Mouse (Mus musculus): ENCODE results near the gene Rita1. TPM values are rescaled to one million over a fixed set of nuclear protein-coding genes. Genes with fewer than 3 reads are reported as not detected.

Gene Rita1
- polyA plus RNA-seq, 1 experiment from 2014 or later = 13.5 TPM

GRCm38 (mm10) chr5:120648569-120649373, 36.4 kb upstream of the Rita1 start, which contains the start of gene Rasal1:
Rasal1 (plus strand) TSS chr5:120648812.
- H3K9ac ChIP-seq (ENCODE audit: low read length) = no peak within 1 kb of the TSS
- peaks cover 35% of the 10 kb centered on the region for H3K27me3 ChIP-seq (ENCODE audit: control insufficient read depth, insufficient read depth, low read length)
- H3K4me1 ChIP-seq (ENCODE audit: control insufficient read depth, insufficient read depth, low read length) = peaks cover 7% of the 10 kb centered on the region; the same call in 1 of the 2 replicates
- ATAC-seq (ENCODE audit: insufficient number of reproducible peaks, low FRiP score, low TSS enrichment, low read depth) = peak; percentile 67; the same call in 1 of the 2 replicates
- peak within 1 kb of the TSS; percentile 28; the same call in 1 of the 2 replicates for H3K4me2 ChIP-seq (ENCODE audit: low read depth, severe bottlenecking)
- H3K4me3 ChIP-seq (ENCODE audit: low read depth, low read length) = 0 out of 2 replicates have a peak within 1 kb of the TSS, but pooled peaks have one; percentile 8
- peak; percentile 53 for DNase-seq (ENCODE audit: low spot score)
- no peak within 1 kb of the TSS for H3K27ac ChIP-seq (replicated peaks; ENCODE audit: low read depth, low read length)
- no peaks in the 10 kb centered on the region for H3K36me3 ChIP-seq (ENCODE audit: control insufficient read depth, insufficient read depth, low read length)
- 1% methylated on average over 51 of the region's 53 CpGs for WGBS
- no peaks in the 10 kb centered on the region for H3K9me3 ChIP-seq (ENCODE audit: control insufficient read depth, low read length)

- DNase-seq (ENCODE audit: low spot score) (no peak), ATAC-seq (ENCODE audit: insufficient number of reproducible peaks, low FRiP score, low TSS enrichment, low read depth) (no peak)
- H3K4me3 ChIP-seq (ENCODE audit: low read depth, low read length) = no peak overlapping the region
- WGBS = 39% methylated on average over 12 of the region's 12 CpGs
- no peaks in the 10 kb centered on the region for H3K36me3 ChIP-seq (ENCODE audit: control insufficient read depth, insufficient read depth, low read length)
- H3K27ac ChIP-seq (replicated peaks; ENCODE audit: low read depth, low read length) = no peak overlapping the region
- peaks cover 35% of the 10 kb centered on the region for H3K27me3 ChIP-seq (ENCODE audit: control insufficient read depth, insufficient read depth, low read length)
- H3K9me3 ChIP-seq (ENCODE audit: control insufficient read depth, low read length) = no peaks in the 10 kb centered on the region
- no peak overlapping the region for H3K9ac ChIP-seq (ENCODE audit: low read length)
- H3K4me1 ChIP-seq (ENCODE audit: control insufficient read depth, insufficient read depth, low read length) = peaks cover 7% of the 10 kb centered on the region; the same call in 1 of the 2 replicates
- no peak overlapping the region for H3K4me2 ChIP-seq (ENCODE audit: low read depth, severe bottlenecking)
Observed at GRCm38 (mm10) chr5:120647814-120648491, 35.6 kb upstream of the Rita1 start.

- Histone ChIP-seq H3K4me1 (ENCODE audit: control insufficient read depth, insufficient read depth, low read length) (peaks cover 7% of the 10 kb centered on the region; the same call in 1 of the 2 replicates), H3K36me3 (ENCODE audit: control insufficient read depth, insufficient read depth, low read length) (no peaks in the 10 kb centered on the region), H3K27me3 (ENCODE audit: control insufficient read depth, insufficient read depth, low read length) (peaks cover 35% of the 10 kb centered on the region), H3K4me3 (ENCODE audit: low read depth, low read length) (no peak overlapping the region), H3K27ac (replicated peaks; ENCODE audit: low read depth, low read length) (no peak overlapping the region), H3K4me2 (ENCODE audit: low read depth, severe bottlenecking) (no peak overlapping the region), H3K9me3 (ENCODE audit: control insufficient read depth, low read length) (no peaks in the 10 kb centered on the region), H3K9ac (ENCODE audit: low read length) (no peak overlapping the region)
- ATAC-seq (ENCODE audit: insufficient number of reproducible peaks, low FRiP score, low TSS enrichment, low read depth) (no peak), DNase-seq (ENCODE audit: low spot score) (no peak)
- WGBS = 87% methylated on average over 4 of the region's 4 CpGs
Observed at GRCm38 (mm10) chr5:120647361-120647760, 35.0 kb upstream of the Rita1 start.

- no peak for ATAC-seq (ENCODE audit: insufficient number of reproducible peaks, low FRiP score, low TSS enrichment, low read depth)
- Histone ChIP-seq H3K4me2 (ENCODE audit: low read depth, severe bottlenecking) (no peak overlapping the region), H3K27me3 (ENCODE audit: control insufficient read depth, insufficient read depth, low read length) (peaks cover 34% of the 10 kb centered on the region), H3K9ac (ENCODE audit: low read length) (no peak overlapping the region), H3K36me3 (ENCODE audit: control insufficient read depth, insufficient read depth, low read length) (no peaks in the 10 kb centered on the region), H3K9me3 (ENCODE audit: control insufficient read depth, low read length) (no peaks in the 10 kb centered on the region), H3K27ac (replicated peaks; ENCODE audit: low read depth, low read length) (no peak overlapping the region), H3K4me1 (ENCODE audit: control insufficient read depth, insufficient read depth, low read length) (peaks cover 7% of the 10 kb centered on the region; the same call in 1 of the 2 replicates), H3K4me3 (ENCODE audit: low read depth, low read length) (no peak overlapping the region)
- no peak for DNase-seq (ENCODE audit: low spot score)
- WGBS = 66% methylated on average over 6 of the region's 6 CpGs
Observed at GRCm38 (mm10) chr5:120645851-120646250, 33.5 kb upstream of the Rita1 start.

GRCm38 (mm10) chr5:120644227-120644626, 31.8 kb upstream of the Rita1 start:
- 80% methylated on average over 3 of the region's 3 CpGs for WGBS
- no peak for ATAC-seq (ENCODE audit: insufficient number of reproducible peaks, low FRiP score, low TSS enrichment, low read depth)

GRCm38 (mm10) chr5:120643365-120644085, 31.1 kb upstream of the Rita1 start:
- H3K4me1 ChIP-seq (ENCODE audit: control insufficient read depth, insufficient read depth, low read length) = peaks cover under 1% of the 10 kb centered on the region; the same call in 1 of the 2 replicates
- H3K27me3 ChIP-seq (ENCODE audit: control insufficient read depth, insufficient read depth, low read length) = peaks cover 12% of the 10 kb centered on the region
- DNase-seq (ENCODE audit: low spot score) (no peak), ATAC-seq (ENCODE audit: insufficient number of reproducible peaks, low FRiP score, low TSS enrichment, low read depth) (no peak)
- H3K4me2 ChIP-seq (ENCODE audit: low read depth, severe bottlenecking) = no peak overlapping the region
- no peak overlapping the region for H3K27ac ChIP-seq (replicated peaks; ENCODE audit: low read depth, low read length)
- WGBS = 83% methylated on average over 14 of the region's 14 CpGs
- no peaks in the 10 kb centered on the region for H3K9me3 ChIP-seq (ENCODE audit: control insufficient read depth, low read length)
- H3K4me3 ChIP-seq (ENCODE audit: low read depth, low read length) = no peak overlapping the region
- H3K9ac ChIP-seq (ENCODE audit: low read length) = no peak overlapping the region
- no peaks in the 10 kb centered on the region for H3K36me3 ChIP-seq (ENCODE audit: control insufficient read depth, insufficient read depth, low read length)

More at GRCm38 (mm10) chr5:120644227-120644626, 31.8 kb upstream of the Rita1 start:
- no peaks in the 10 kb centered on the region for H3K36me3 ChIP-seq (ENCODE audit: control insufficient read depth, insufficient read depth, low read length)
- no peak overlapping the region for H3K27ac ChIP-seq (replicated peaks; ENCODE audit: low read depth, low read length)
- H3K9me3 ChIP-seq (ENCODE audit: control insufficient read depth, low read length) = no peaks in the 10 kb centered on the region
- peaks cover 19% of the 10 kb centered on the region for H3K27me3 ChIP-seq (ENCODE audit: control insufficient read depth, insufficient read depth, low read length)
- no peak overlapping the region for H3K4me2 ChIP-seq (ENCODE audit: low read depth, severe bottlenecking)
- peaks cover 7% of the 10 kb centered on the region; the same call in 1 of the 2 replicates for H3K4me1 ChIP-seq (ENCODE audit: control insufficient read depth, insufficient read depth, low read length)
- no peak overlapping the region for H3K9ac ChIP-seq (ENCODE audit: low read length)
- H3K4me3 ChIP-seq (ENCODE audit: low read depth, low read length) = no peak overlapping the region
- no peak for DNase-seq (ENCODE audit: low spot score)

GRCm38 (mm10) chr5:120640094-120640493, 27.7 kb upstream of the Rita1 start:
- H3K4me3 ChIP-seq (ENCODE audit: low read depth, low read length) = no peak overlapping the region
- ATAC-seq (ENCODE audit: insufficient number of reproducible peaks, low FRiP score, low TSS enrichment, low read depth) = no peak
- no peaks in the 10 kb centered on the region for H3K9me3 ChIP-seq (ENCODE audit: control insufficient read depth, low read length)
- H3K27me3 ChIP-seq (ENCODE audit: control insufficient read depth, insufficient read depth, low read length) = no peaks in the 10 kb centered on the region
- 92% methylated on average over 7 of the region's 7 CpGs for WGBS
- no peak overlapping the region for H3K9ac ChIP-seq (ENCODE audit: low read length)
- H3K4me2 ChIP-seq (ENCODE audit: low read depth, severe bottlenecking) = no peak overlapping the region
- DNase-seq (ENCODE audit: low spot score) = no peak
- no peaks in the 10 kb centered on the region for H3K36me3 ChIP-seq (ENCODE audit: control insufficient read depth, insufficient read depth, low read length)
- no peak overlapping the region for H3K27ac ChIP-seq (replicated peaks; ENCODE audit: low read depth, low read length)
- H3K4me1 ChIP-seq (ENCODE audit: control insufficient read depth, insufficient read depth, low read length) = no peaks in the 10 kb centered on the region

GRCm38 (mm10) chr5:120635633-120636032, 23.2 kb upstream of the Rita1 start:
- H3K9me3 ChIP-seq (ENCODE audit: control insufficient read depth, low read length) = no peaks in the 10 kb centered on the region
- ATAC-seq (ENCODE audit: insufficient number of reproducible peaks, low FRiP score, low TSS enrichment, low read depth) (no peak), DNase-seq (ENCODE audit: low spot score) (no peak)
- no peaks in the 10 kb centered on the region for H3K4me1 ChIP-seq (ENCODE audit: control insufficient read depth, insufficient read depth, low read length)
- no peak overlapping the region for H3K27ac ChIP-seq (replicated peaks; ENCODE audit: low read depth, low read length)
- H3K4me2 ChIP-seq (ENCODE audit: low read depth, severe bottlenecking) = no peak overlapping the region
- H3K27me3 ChIP-seq (ENCODE audit: control insufficient read depth, insufficient read depth, low read length) = no peaks in the 10 kb centered on the region; the same call in 1 of the 2 replicates
- no peak overlapping the region for H3K9ac ChIP-seq (ENCODE audit: low read length)
- H3K4me3 ChIP-seq (ENCODE audit: low read depth, low read length) = no peak overlapping the region
- no peaks in the 10 kb centered on the region for H3K36me3 ChIP-seq (ENCODE audit: control insufficient read depth, insufficient read depth, low read length)
- WGBS = 84% methylated on average over 5 of the region's 5 CpGs
